Mouse (Mus musculus): Measurements from ENCODE around the gene Tnni2.

- TF ChIP-seq CTCF (IDR thresholded peaks at IDR 0.05; ENCODE audit: low read depth) (no peak), EP300 (IDR thresholded peaks at IDR 0.05; ENCODE audit: low read depth) (no peak)
These were observed 32.9 kb upstream of the Tnni2 start for GRCm38 (mm10) chr7:142408686-142409085.

Measured in liver, embryonic 14.5 days (tissue).